Mouse (Mus musculus): ENCODE data around the gene Fgfbp1. TPM values are rescaled to one million over a fixed set of nuclear protein-coding genes. Genes with fewer than 3 reads are reported as not detected.

Fgfbp1 gene
- polyA plus RNA-seq, 1 experiment from 2014 or later: 6.1 TPM

DNA sequence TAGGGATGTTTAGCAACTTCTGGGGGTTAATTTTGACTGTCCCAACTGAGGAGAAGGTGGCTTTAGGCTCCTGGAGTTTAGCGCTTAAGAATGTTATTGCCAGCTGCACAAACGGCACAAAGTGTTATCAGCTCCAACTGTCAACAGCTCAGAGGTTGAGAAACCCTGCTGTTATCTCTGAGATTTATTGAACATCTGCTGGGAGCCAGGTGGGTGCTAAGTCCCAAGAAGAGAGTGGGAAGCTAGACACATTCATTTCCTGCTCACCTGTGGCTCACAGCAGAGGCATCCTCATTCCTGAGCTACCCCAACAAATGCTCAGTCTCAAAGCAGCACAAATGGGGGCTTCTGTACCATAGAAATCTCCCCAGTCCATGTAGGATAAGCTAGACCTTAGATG lies 10.4 kb downstream of the Fgfbp1 start:
- no peaks in the 10 kb centered on the region for H3K4me1 ChIP-seq
- H3K36me3 ChIP-seq: no peaks in the 10 kb centered on the region
- H3K9ac ChIP-seq (replicated peaks): no peak overlapping the region
- H3K27me3 ChIP-seq: no peaks in the 10 kb centered on the region
- H3K9me3 ChIP-seq: no peaks in the 10 kb centered on the region
- 81% methylated on average over 2 of the region's 2 CpGs for WGBS
- H3K4me2 ChIP-seq (replicated peaks): no peak overlapping the region
- no peak overlapping the region for H3K4me3 ChIP-seq
- ATAC-seq (replicated peaks): no peak
- H3K27ac ChIP-seq (replicated peaks): no peak overlapping the region

DNA sequence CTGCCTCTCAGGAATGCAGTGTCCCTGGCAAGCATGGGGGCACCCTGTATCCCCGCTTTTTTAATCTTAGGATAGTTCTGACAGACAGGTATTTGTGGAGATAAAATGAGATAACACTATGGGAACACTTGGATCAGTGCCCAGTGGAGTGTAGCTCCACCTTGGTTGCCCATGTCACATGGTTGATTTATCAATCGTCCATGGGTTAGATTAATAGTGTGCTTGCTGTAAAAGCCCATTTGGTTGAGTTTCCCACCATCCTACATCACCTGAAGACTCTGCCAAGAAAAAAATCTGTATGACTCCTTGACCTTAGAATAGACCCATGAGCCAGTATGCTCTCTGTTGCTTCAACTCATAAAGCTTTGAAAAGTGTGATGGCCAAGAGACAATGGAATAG lies 11.0 kb downstream of the Fgfbp1 start:
- Histone ChIP-seq H3K36me3 (no peaks in the 10 kb centered on the region), H3K27me3 (no peaks in the 10 kb centered on the region), H3K4me1 (no peaks in the 10 kb centered on the region), H3K27ac (replicated peaks) (no peak overlapping the region), H3K4me3 (no peak overlapping the region), H3K4me2 (replicated peaks) (no peak overlapping the region), H3K9me3 (no peaks in the 10 kb centered on the region), H3K9ac (replicated peaks) (no peak overlapping the region)
- no peak for ATAC-seq (replicated peaks)
- 91% methylated on average over 2 of the region's 2 CpGs for WGBS

DNA sequence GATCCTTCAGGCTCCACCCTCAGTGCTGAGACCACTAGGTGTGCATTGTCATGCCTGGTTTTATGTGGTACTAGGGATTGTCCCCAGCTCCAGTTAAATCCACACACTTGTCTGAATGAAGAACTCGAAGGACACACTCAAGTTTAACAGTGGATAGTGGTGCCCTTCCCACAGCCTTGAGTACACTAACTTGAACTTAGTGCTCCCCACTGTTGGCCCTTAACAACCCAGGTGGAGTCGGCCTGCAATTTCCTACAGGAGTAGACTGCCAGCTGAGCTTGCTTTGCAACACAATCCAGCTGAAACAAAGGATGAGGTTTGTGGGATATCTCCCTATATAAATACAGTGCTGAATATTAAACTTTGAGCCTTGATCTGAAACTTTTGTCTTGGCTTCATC lies 12.9 kb downstream of the Fgfbp1 start:
- H3K27me3 ChIP-seq: no peaks in the 10 kb centered on the region
- H3K4me1 ChIP-seq: no peaks in the 10 kb centered on the region
- no peak for ATAC-seq (replicated peaks)
- no peak overlapping the region for H3K4me3 ChIP-seq
- no peak overlapping the region for H3K9ac ChIP-seq (replicated peaks)
- WGBS: 64% methylated on average over 2 of the region's 2 CpGs
- no peak overlapping the region for H3K4me2 ChIP-seq (replicated peaks)
- no peaks in the 10 kb centered on the region for H3K36me3 ChIP-seq
- H3K27ac ChIP-seq (replicated peaks): no peak overlapping the region
- no peaks in the 10 kb centered on the region for H3K9me3 ChIP-seq

DNA sequence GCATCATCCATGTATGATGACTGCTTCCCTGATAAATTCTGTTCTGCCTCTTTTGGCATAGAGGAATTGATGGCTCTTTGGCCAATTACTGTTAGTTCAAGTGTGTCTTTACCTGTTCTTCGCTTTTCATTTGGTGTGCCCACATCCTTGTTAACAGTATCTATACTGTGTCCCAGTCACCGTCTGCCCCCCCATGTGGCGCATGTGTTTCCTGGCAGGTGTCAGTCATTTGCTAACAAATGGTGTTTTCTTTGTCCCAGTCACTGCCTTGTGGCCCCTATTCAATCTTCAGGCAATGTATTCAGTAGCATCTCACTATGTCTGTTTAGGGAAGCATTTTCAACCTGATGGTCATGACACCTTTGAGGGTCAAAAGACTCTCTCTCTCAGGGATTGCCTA lies 20.5 kb downstream of the Fgfbp1 start:
- Histone ChIP-seq H3K27me3 (no peaks in the 10 kb centered on the region), H3K9me3 (no peaks in the 10 kb centered on the region), H3K4me1 (no peaks in the 10 kb centered on the region), H3K4me2 (replicated peaks) (no peak overlapping the region), H3K27ac (replicated peaks) (no peak overlapping the region), H3K4me3 (no peak overlapping the region), H3K9ac (replicated peaks) (no peak overlapping the region), H3K36me3 (no peaks in the 10 kb centered on the region)
- no peak for ATAC-seq (replicated peaks)
- 92% methylated on average over 3 of the region's 3 CpGs for WGBS

DNA sequence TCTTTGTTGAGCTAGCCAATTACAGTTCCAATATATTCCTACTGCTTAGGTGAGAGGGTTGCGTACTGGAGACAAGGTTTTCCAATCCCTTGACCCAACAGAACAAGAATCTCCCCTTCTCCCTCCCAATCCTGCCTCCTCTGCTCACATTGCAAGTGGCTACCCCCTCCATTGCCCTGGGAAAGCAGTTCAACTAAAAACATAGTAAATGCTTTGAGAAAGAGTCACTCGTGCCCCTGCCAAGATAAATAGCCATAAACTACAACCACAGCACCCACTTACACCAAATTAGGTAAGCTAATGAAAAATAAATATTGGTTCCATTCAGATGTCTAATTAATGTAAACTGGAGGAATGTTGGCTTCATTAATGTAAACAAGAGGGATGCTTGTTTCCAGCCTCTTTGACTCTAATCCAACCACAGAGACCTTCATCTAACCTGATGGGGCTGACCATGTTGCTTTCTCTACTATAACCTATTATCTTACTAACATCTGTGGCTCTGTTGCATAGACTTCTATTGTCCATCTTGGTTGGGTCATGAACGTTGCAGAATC lies 21.6 kb downstream of the Fgfbp1 start:
- no peaks in the 10 kb centered on the region for H3K27me3 ChIP-seq
- H3K36me3 ChIP-seq: no peaks in the 10 kb centered on the region
- no peak overlapping the region for H3K27ac ChIP-seq (replicated peaks)
- H3K4me1 ChIP-seq: no peaks in the 10 kb centered on the region
- H3K4me3 ChIP-seq: no peak overlapping the region
- H3K9ac ChIP-seq (replicated peaks): no peak overlapping the region
- no peaks in the 10 kb centered on the region for H3K9me3 ChIP-seq
- no peak for ATAC-seq (replicated peaks)
- 81% methylated on average over 3 of the region's 3 CpGs for WGBS
- no peak overlapping the region for H3K4me2 ChIP-seq (replicated peaks)

DNA sequence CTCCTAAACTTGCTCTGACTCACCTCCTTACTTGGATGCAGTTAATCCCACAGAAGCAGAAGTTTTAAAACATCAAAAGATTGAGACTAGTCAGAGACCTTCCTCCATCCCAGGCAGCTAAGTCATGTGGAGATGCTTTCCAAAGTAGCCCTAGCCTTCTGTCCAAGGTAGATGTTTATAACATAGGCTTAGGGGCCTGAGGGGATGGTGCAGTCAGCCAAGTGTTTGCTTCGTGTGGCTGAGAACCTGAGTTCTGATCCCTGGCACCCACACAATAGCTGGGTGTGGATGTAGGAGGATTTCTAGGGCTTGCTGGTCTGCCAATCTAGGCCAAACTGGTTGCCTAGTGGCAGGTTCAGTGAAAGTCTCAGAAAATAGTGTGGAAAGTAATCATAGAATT lies 28.3 kb downstream of the Fgfbp1 start:
- Histone ChIP-seq H3K9me3 (no peaks in the 10 kb centered on the region), H3K27me3 (no peaks in the 10 kb centered on the region), H3K4me3 (no peak overlapping the region), H3K9ac (replicated peaks) (no peak overlapping the region), H3K4me2 (replicated peaks) (no peak overlapping the region), H3K27ac (replicated peaks) (no peak overlapping the region), H3K36me3 (no peaks in the 10 kb centered on the region), H3K4me1 (peaks cover 3% of the 10 kb centered on the region)
- WGBS: 66% methylated on average over 1 of the region's 1 CpGs
- ATAC-seq (replicated peaks): no peak

DNA sequence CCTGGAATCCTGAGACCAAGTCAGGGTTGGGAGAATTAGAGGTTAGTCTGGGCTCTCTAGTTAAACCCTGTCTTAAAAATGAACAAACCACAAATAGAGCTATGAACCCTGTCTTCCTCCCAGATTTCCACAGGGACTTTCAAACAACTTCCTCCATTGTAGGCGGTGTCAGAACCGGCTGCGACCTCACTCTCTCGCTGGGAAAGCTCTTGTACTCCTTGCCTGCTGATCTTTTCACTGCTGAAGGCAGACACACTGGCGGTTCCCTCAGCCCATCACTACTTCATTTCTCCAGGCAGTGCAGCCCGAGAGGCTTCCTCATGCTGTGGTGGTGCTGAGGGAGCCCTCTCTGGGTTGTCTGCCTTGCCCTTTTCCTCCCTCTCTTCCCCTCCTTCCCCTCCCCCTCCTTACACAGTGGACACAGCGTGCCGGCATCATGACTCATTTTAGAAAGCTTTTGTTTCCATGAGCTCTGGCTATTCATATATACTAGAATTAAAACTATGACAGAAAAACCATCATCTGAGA lies 32.8 kb downstream of the Fgfbp1 start:
- ATAC-seq (replicated peaks): peak; percentile 30; the same call in 1 of the 2 replicates
- Histone ChIP-seq H3K9me3 (no peaks in the 10 kb centered on the region), H3K27ac (replicated peaks) (no peak overlapping the region), H3K4me2 (replicated peaks) (peak overlapping the region; percentile 68), H3K9ac (replicated peaks) (no peak overlapping the region), H3K4me3 (no peak overlapping the region), H3K4me1 (peaks cover 13% of the 10 kb centered on the region), H3K36me3 (no peaks in the 10 kb centered on the region), H3K27me3 (no peaks in the 10 kb centered on the region)
- WGBS: 6% methylated on average over 8 of the region's 8 CpGs

DNA sequence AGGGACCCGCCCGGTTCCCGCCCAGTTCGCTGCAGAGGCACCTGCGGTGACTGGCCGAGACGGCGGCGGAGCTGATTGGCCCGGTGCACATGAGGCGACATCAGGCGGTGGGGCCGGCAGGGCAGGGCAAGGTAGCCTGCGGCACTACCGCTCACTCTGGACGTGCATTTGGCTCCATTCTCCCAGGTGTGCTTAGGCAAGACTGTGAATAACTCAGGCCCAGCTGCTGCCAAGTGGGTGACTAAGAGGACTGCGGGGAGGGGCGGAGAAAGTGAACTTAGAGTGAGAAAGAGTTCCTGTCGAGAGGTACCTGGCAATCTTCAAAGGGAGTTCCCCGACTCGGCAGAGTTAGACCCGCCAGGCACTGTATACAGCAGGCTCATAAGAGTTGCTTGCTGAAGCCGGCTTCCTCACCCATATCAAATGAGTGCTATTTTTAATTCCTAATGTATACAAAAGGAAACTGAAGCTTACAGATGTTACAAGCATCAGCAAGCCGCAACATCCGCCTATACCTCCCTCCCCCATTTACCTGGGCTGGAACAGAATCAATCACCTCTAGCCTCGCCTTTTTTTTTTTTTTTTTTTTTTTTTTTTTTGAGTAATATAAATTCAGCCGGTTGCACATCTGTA lies 33.4 kb downstream of the Fgfbp1 start:
- 4% methylated on average over 27 of the region's 27 CpGs for WGBS

DNA sequence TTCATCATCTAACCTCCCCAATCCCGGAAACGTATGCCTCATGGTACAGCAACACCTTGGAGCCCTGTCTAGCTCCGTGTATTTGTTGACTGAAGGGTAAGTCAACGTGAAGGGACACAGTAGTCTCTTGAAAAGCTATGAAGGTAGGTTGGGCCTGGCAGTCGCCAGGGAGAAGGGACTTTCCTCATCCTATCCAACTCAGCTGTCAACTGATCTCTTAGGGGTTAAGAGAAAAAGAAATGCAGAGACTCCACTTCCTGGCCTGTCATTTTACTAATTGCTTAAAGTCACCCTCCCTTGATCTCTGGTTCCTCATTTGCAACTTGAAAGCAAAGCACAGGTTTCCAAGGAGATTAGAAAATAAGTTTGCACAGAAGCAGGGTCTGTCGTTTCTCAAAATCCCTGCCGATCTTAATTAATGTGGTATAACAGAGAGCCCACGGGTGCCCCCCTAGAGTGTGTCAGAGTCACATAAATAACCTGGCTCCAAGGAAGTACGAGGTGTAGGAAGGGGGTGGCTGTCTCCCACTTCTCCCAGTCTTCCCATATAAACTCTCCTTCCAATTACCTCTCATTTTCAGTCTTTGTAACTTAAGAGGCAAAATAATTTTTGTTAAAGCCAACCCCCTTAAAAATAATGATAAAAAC lies 34.1 kb downstream of the Fgfbp1 start:
- no peaks in the 10 kb centered on the region for H3K9me3 ChIP-seq
- WGBS: 27% methylated on average over 9 of the region's 9 CpGs
- no peak overlapping the region for H3K27ac ChIP-seq (replicated peaks)
- H3K4me2 ChIP-seq (replicated peaks): peak overlapping the region; percentile 68
- no peaks in the 10 kb centered on the region for H3K36me3 ChIP-seq
- peak overlapping the region; percentile 42; the same call in 1 of the 2 replicates for H3K9ac ChIP-seq (replicated peaks)
- ATAC-seq (replicated peaks): 0 out of 2 replicates have a peak, but pooled peaks have one; percentile 56
- H3K27me3 ChIP-seq: no peaks in the 10 kb centered on the region
- H3K4me1 ChIP-seq: peaks cover 13% of the 10 kb centered on the region
- H3K4me3 ChIP-seq: peak overlapping the region; percentile 36; the same call in 1 of the 2 replicates

More for the DNA sequence above, 33.4 kb downstream of the Fgfbp1 start:
- peak overlapping the region; percentile 42 for H3K9ac ChIP-seq (replicated peaks)
- peak; percentile 84 for ATAC-seq (replicated peaks)
- H3K27ac ChIP-seq (replicated peaks): no peak overlapping the region
- no peaks in the 10 kb centered on the region for H3K9me3 ChIP-seq
- H3K4me1 ChIP-seq: peaks cover 13% of the 10 kb centered on the region
- H3K27me3 ChIP-seq: no peaks in the 10 kb centered on the region
- no peaks in the 10 kb centered on the region for H3K36me3 ChIP-seq
- H3K4me3 ChIP-seq: peak overlapping the region; percentile 36
- H3K4me2 ChIP-seq (replicated peaks): peak overlapping the region; percentile 68

DNA sequence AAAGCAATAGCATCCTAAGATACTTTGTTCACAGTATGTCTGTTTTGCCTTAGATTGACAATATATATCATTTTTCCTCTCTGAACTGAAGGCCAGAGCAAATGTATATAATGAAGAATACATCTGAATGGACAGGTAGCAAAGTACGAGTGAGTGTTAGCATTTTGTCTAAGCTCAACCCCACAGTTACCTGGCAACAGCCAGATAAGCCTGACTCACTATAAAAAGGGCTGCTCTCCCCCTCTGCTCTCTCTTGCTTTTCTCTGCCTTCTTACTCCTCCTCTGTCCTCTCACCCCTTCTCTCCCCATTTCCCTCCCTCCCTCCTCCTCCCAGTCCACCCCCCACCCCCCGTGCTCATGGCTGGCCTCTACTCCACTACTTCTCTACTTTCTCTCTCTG lies 48.3 kb downstream of the Fgfbp1 start:
- ATAC-seq (replicated peaks): no peak
- H3K4me2 ChIP-seq (replicated peaks): no peak overlapping the region
- H3K36me3 ChIP-seq: no peaks in the 10 kb centered on the region
- no peak overlapping the region for H3K4me3 ChIP-seq
- no peaks in the 10 kb centered on the region for H3K27me3 ChIP-seq
- H3K9ac ChIP-seq (replicated peaks): no peak overlapping the region
- 47% methylated on average over 2 of the region's 2 CpGs for WGBS
- H3K9me3 ChIP-seq: no peaks in the 10 kb centered on the region
- no peaks in the 10 kb centered on the region for H3K4me1 ChIP-seq
- no peak overlapping the region for H3K27ac ChIP-seq (replicated peaks)

Measured in forebrain, embryonic 15.5 days (tissue).